ENCODE assay signal across 16 mouse cellular contexts in the genomic region with DNA sequence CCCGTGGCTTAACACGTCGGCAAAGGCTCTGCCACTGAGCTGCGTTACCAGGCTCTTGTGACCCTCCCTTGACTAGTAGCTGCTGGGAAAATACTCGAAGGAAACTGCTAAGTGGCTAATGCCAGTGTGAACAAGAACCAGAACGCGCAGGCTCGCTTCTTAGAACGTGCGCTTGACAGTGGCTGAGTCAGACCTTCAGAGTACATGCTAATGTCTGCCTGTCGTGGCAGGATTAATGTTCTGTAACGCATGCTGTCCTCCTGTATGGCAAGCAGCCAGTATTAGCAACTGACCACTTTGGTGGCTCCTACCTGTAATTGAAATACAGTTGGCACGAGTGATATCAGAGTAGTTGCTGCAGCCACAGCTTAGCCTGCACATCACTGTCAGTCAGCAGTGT.
DNase-seq lines count a peak whose midpoint lies in the region; ATAC-seq lines count a peak whose summit lies in the region.
"Had no signal": no experiment of that assay in that cellular context is flagged by ENCODE, and none has a peak within 500 bp of the region (broad histone marks: within the 10 kb centered on the region; RNA-seq: fewer than 3 reads in every experiment).

No protein-coding gene starts in this region.

- no peaks in the 10 kb centered on the region for H3K27me3 ChIP-seq in hindbrain, embryonic 15.5 days
- H3K27me3 ChIP-seq in hindbrain, embryonic 13.5 days, result no peaks in the 10 kb centered on the region
- no peaks in the 10 kb centered on the region for H3K27me3 ChIP-seq in megakaryocyte, embryonic 14.5 days (replicated peaks)
- H3K27me3 ChIP-seq in forebrain, embryonic 14.5 days (replicated peaks; ENCODE audit: control insufficient read depth, insufficient read depth, low read length), result no peaks in the 10 kb centered on the region
- H3K27me3 ChIP-seq: embryonic facial prominence, embryonic 12.5 days; Patski had no signal

- 0 out of 2 replicates have a peak, but pooled peaks have one; percentile 8 for ATAC-seq in hindbrain, embryonic 15.5 days (ENCODE audit: low FRiP score, low read depth)
- ATAC-seq in hindbrain, embryonic 13.5 days (ENCODE audit: low FRiP score), result no peak
- no peak for ATAC-seq in megakaryocyte, adult 5-6 weeks (ENCODE audit: poor library complexity, severe bottlenecking)
- no peak for ATAC-seq in forebrain, embryonic 14.5 days
- ATAC-seq: Patski had no signal

- H3K9me3 ChIP-seq in hindbrain, embryonic 15.5 days, result no peaks in the 10 kb centered on the region
- no peaks in the 10 kb centered on the region for H3K9me3 ChIP-seq in hindbrain, embryonic 13.5 days
- no peaks in the 10 kb centered on the region for H3K9me3 ChIP-seq in megakaryocyte, embryonic 14.5 days
- no peaks in the 10 kb centered on the region for H3K9me3 ChIP-seq in forebrain, embryonic 14.5 days (replicated peaks; ENCODE audit: control insufficient read depth, low read length)
- H3K9me3 ChIP-seq: embryonic facial prominence, embryonic 12.5 days; midbrain, embryonic 10.5 days had no signal

- H3K36me3 ChIP-seq in hindbrain, embryonic 15.5 days, result peaks cover 3% of the 10 kb centered on the region
- H3K36me3 ChIP-seq in hindbrain, embryonic 13.5 days, result peaks cover 10% of the 10 kb centered on the region
- H3K36me3 ChIP-seq in megakaryocyte, embryonic 14.5 days (replicated peaks; ENCODE audit: low read length), result peaks cover 31% of the 10 kb centered on the region
- H3K36me3 ChIP-seq in forebrain, embryonic 14.5 days (ENCODE audit: control insufficient read depth, insufficient read depth, low read length), result peaks cover 4% of the 10 kb centered on the region; the same call in 1 of the 2 replicates
- H3K36me3 ChIP-seq: embryonic facial prominence, embryonic 12.5 days had no signal

- peak; percentile 78 for DNase-seq in heart, adult 11 months
- DNase-seq in heart, postnatal 4 days, result no peak
- DNase-seq in kidney, postnatal 36 days, result peak; percentile 35 to 37
- no peak for DNase-seq in forebrain, embryonic 14.5 days (ENCODE audit: low spot score)
- DNase-seq: cerebellum, postnatal 36 days; lung, adult 2 months; right cerebral cortex, postnatal 14 days; thymus, postnatal 14 days had no signal

- H3K4me3 ChIP-seq in hindbrain, embryonic 15.5 days, result no peak overlapping the region
- no peak overlapping the region for H3K4me3 ChIP-seq in hindbrain, embryonic 13.5 days
- peak overlapping the region; percentile 11 for H3K4me3 ChIP-seq in megakaryocyte, embryonic 14.5 days (replicated peaks)
- H3K4me3 ChIP-seq in forebrain, embryonic 14.5 days (ENCODE audit: low read depth, low read length), result no peak overlapping the region
- H3K4me3 ChIP-seq: embryonic facial prominence, embryonic 12.5 days; midbrain, embryonic 10.5 days had no signal

- WGBS in hindbrain, embryonic 15.5 days, result 68% methylated on average over 13 of the region's 13 CpGs
- WGBS in hindbrain, embryonic 13.5 days, result 71% methylated on average over 13 of the region's 13 CpGs
- 75% methylated on average over 13 of the region's 13 CpGs for WGBS in forebrain, embryonic 14.5 days

- no peak overlapping the region for H3K27ac ChIP-seq in hindbrain, embryonic 15.5 days (replicated peaks)
- no peak overlapping the region; the same call in 1 of the 2 replicates for H3K27ac ChIP-seq in hindbrain, embryonic 13.5 days
- H3K27ac ChIP-seq in forebrain, embryonic 14.5 days (ENCODE audit: low read depth, low read length), result no peak overlapping the region
- H3K27ac ChIP-seq: embryonic facial prominence, embryonic 12.5 days; midbrain, embryonic 10.5 days; stomach, postnatal 0 days had no signal

- H3K4me1 ChIP-seq in hindbrain, embryonic 15.5 days (replicated peaks), result peaks cover 16% of the 10 kb centered on the region
- H3K4me1 ChIP-seq in hindbrain, embryonic 13.5 days (replicated peaks), result peaks cover 19% of the 10 kb centered on the region
- H3K4me1 ChIP-seq in megakaryocyte, embryonic 14.5 days, result peaks cover 27% of the 10 kb centered on the region
- H3K4me1 ChIP-seq in forebrain, embryonic 14.5 days (ENCODE audit: control insufficient read depth, insufficient read depth, low read length), result 0 out of 2 replicates have a peak, but pooled peaks cover 2% of the 10 kb centered on the region

- no peak overlapping the region for H3K4me2 ChIP-seq in hindbrain, embryonic 15.5 days
- H3K4me2 ChIP-seq in hindbrain, embryonic 13.5 days, result no peak overlapping the region
- no peak overlapping the region for H3K4me2 ChIP-seq in forebrain, embryonic 14.5 days (ENCODE audit: low read length)
- H3K4me2 ChIP-seq: embryonic facial prominence, embryonic 12.5 days had no signal

- H3K9ac ChIP-seq in hindbrain, embryonic 15.5 days, result no peak overlapping the region
- no peak overlapping the region for H3K9ac ChIP-seq in hindbrain, embryonic 13.5 days
- H3K9ac ChIP-seq in forebrain, embryonic 14.5 days (ENCODE audit: low read length), result no peak overlapping the region
- H3K9ac ChIP-seq: embryonic facial prominence, embryonic 12.5 days had no signal

Comparison
In these comparisons a context has a peak if more than half of its experiments do, and no peak if none do; other contexts are left out.
1. DNase-seq: peak in heart, adult 11 months (single experiment) and kidney, postnatal 36 days (2 of 2); none in heart, postnatal 4 days (single experiment) and forebrain, embryonic 14.5 days (single experiment).